Mouse (Mus musculus): ENCODE measurements around the gene Mrpl34.

Mrpl34 gene

GRCm38 (mm10) chr8:71469411-71469810, 4.7 kb downstream of the Mrpl34 start:
- DNase-seq, result peak; percentile 77

GRCm38 (mm10) chr8:71470146-71470912, 5.6 kb downstream of the Mrpl34 start:
- no peak for DNase-seq

GRCm38 (mm10) chr8:71470913-71471255, 6.1 kb downstream of the Mrpl34 start:
- no peak for DNase-seq

GRCm38 (mm10) chr8:71471861-71472260, 7.1 kb downstream of the Mrpl34 start:
- DNase-seq, result no peak

GRCm38 (mm10) chr8:71472601-71473386, 8.0 kb downstream of the Mrpl34 start:
- no peak for DNase-seq

- DNase-seq, result no peak
Observed at GRCm38 (mm10) chr8:71474344-71474743, 9.6 kb downstream of the Mrpl34 start.

GRCm38 (mm10) chr8:71474785-71475701, 10.3 kb downstream of the Mrpl34 start:
- no peak for DNase-seq

- DNase-seq, result no peak
Observed at GRCm38 (mm10) chr8:71475702-71476075, 10.9 kb downstream of the Mrpl34 start.

- DNase-seq, result peak; percentile 88
Observed at GRCm38 (mm10) chr8:71476099-71476940, 11.6 kb downstream of the Mrpl34 start.

GRCm38 (mm10) chr8:71477196-71477845, 12.6 kb downstream of the Mrpl34 start:
- DNase-seq, result peak; percentile 51

- no peak for DNase-seq
Observed at GRCm38 (mm10) chr8:71478943-71479342, 14.2 kb downstream of the Mrpl34 start.

- DNase-seq, result peak; percentile 71
Observed at GRCm38 (mm10) chr8:71483932-71484331, 19.2 kb downstream of the Mrpl34 start.

GRCm38 (mm10) chr8:71484736-71485135, 20.0 kb downstream of the Mrpl34 start:
- DNase-seq, result no peak

- peak; percentile 86 for DNase-seq
Observed at GRCm38 (mm10) chr8:71485142-71486135, 20.7 kb downstream of the Mrpl34 start, which contains the start of gene Ano8. Ano8 (minus strand) TSS chr8:71485963.

- no peak for DNase-seq
Observed at GRCm38 (mm10) chr8:71486136-71486529, 21.4 kb downstream of the Mrpl34 start.

- peak; percentile 85 for DNase-seq
Observed at GRCm38 (mm10) chr8:71487691-71488445, 23.1 kb downstream of the Mrpl34 start, which contains the start of gene Gtpbp3. Gtpbp3 (plus strand) TSS chr8:71488103.

GRCm38 (mm10) chr8:71488454-71488853, 23.7 kb downstream of the Mrpl34 start:
- DNase-seq, result peak; percentile 91

GRCm38 (mm10) chr8:71495039-71495438, 30.3 kb downstream of the Mrpl34 start:
- peak; percentile 85 for DNase-seq

GRCm38 (mm10) chr8:71495811-71496210, 31.1 kb downstream of the Mrpl34 start:
- DNase-seq, result no peak
